20 mouse cellular contexts compared by ENCODE assay signal in the genomic region with DNA sequence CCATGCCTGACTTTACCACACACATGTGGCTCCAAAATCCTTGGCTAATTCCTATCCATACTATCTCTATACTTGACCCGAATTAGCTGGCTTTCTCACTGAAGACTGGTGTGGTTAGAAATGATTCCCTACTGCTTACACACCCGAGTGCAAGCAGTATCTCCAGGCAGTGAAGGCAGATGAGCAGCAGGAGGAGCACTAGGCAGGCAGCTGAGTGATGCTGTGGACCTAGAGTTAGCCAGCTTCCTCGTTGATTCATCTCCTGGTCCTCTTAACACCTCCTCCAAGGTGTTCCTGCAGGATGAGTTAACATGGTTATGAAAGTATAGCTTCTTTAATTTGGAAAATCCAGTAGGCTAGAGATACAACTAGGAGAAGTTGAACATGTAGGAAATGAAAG.
DNase-seq lines count a peak whose midpoint lies in the region; ATAC-seq and TF ChIP-seq lines count a peak whose summit lies in the region.
"Had no signal": no experiment of that assay in that cellular context is flagged by ENCODE, and none has a peak within 500 bp of the region (broad histone marks: within the 10 kb centered on the region; RNA-seq: fewer than 3 reads in every experiment).

No protein-coding gene starts in this region.

- H3K27me3 ChIP-seq in CH12.LX (replicated peaks): no peaks in the 10 kb centered on the region
- no peaks in the 10 kb centered on the region for H3K27me3 ChIP-seq in MEL (ENCODE audit: control insufficient read depth in 1 of 2, insufficient read depth in 2 of 2, low read length in 2 of 2)
- H3K27me3 ChIP-seq: forebrain, embryonic 13.5 days; heart, embryonic 15.5 days had no signal

- no peak overlapping the region for H3K4me2 ChIP-seq in CH12.LX (ENCODE audit: insufficient read depth, low read depth, poor library complexity, severe bottlenecking)
- H3K4me2 ChIP-seq: forebrain, embryonic 13.5 days; heart, embryonic 11.5 days; heart, embryonic 15.5 days; hindbrain, embryonic 14.5 days had no signal

- H3K4me1 ChIP-seq in CH12.LX (ENCODE audit: control insufficient read depth in 1 of 2, insufficient read depth in 2 of 2): peaks cover 0 to 2% of the 10 kb centered on the region in 2 experiments; a peak in 1 of 4 replicates
- H3K4me1 ChIP-seq in MEL (ENCODE audit: control insufficient read depth in 1 of 2, insufficient read depth in 2 of 2, low read length in 2 of 2): peaks cover 0 to 4% of the 10 kb centered on the region in 2 experiments; a peak in 2 of 4 replicates
- H3K4me1 ChIP-seq: embryonic facial prominence, embryonic 10.5 days; forebrain, embryonic 13.5 days; heart, embryonic 15.5 days; hindbrain, embryonic 10.5 days had no signal

- H3K9ac ChIP-seq in CH12.LX (ENCODE audit: insufficient read depth, low read depth) (no peak overlapping the region), MEL (ENCODE audit: control insufficient read depth, low read depth, low read length, poor library complexity, severe bottlenecking) (no peak overlapping the region)
- H3K9ac ChIP-seq: forebrain, embryonic 13.5 days; forebrain, postnatal 0 days; heart, embryonic 15.5 days; hindbrain, embryonic 14.5 days had no signal

- no peak overlapping the region for H3K27ac ChIP-seq in left cerebral cortex, adult 2 months
- H3K27ac ChIP-seq in CH12.LX (ENCODE audit: insufficient read depth, low read depth) (no peak overlapping the region), MEL (ENCODE audit: control insufficient read depth, low read depth, low read length) (no peak overlapping the region)
- H3K27ac ChIP-seq: embryonic facial prominence, embryonic 10.5 days; forebrain, embryonic 13.5 days; heart, adult 2 months; heart, embryonic 15.5 days; hindbrain, embryonic 10.5 days; hindbrain, embryonic 14.5 days had no signal

- peak; percentile 23 for TF ChIP-seq CTCF in left cerebral cortex, adult 2 months (IDR thresholded peaks at IDR 0.05)
- TF ChIP-seq CTCF in CH12.LX (conservative IDR thresholded peaks at IDR 0.05 in 1 of 2, IDR thresholded peaks at IDR 0.05 in 1 of 2; ENCODE audit: low read depth in 2 of 2, low read length in 2 of 2) (peak in 1 of 2 experiments; percentile 72; a peak in 2 of 4 replicates), MEL (IDR thresholded peaks at IDR 0.05 in 2 of 3, conservative IDR thresholded peaks at IDR 0.05 in 1 of 3; ENCODE audit: control insufficient read depth in 1 of 3, insufficient read depth in 1 of 3, low read depth in 2 of 3, low read length in 3 of 3, poor library complexity in 1 of 3, severe bottlenecking in 1 of 3) (no peak; a peak in 1 of 6 replicates)

- H3K79me2 ChIP-seq in CH12.LX (replicated peaks; ENCODE audit: control insufficient read depth, extremely low read depth, insufficient read depth, poor library complexity, severe bottlenecking) (no peaks in the 10 kb centered on the region), MEL (ENCODE audit: control insufficient read depth, insufficient read depth, low read length, poor library complexity) (no peaks in the 10 kb centered on the region)

- in situ Hi-C loops in CH12.LX (cut with MboI; ENCODE audit: low pct_ligation_motif_present, low pct_unique_long_range_greater_than_20kb, low sequenced_read_pairs): no loop called here

- no peaks in the 10 kb centered on the region for H3K36me3 ChIP-seq in CH12.LX (replicated peaks in 1 of 2; ENCODE audit: control insufficient read depth in 1 of 2, insufficient read depth in 1 of 2, low read length in 1 of 2)
- H3K36me3 ChIP-seq in MEL (ENCODE audit: control insufficient read depth in 1 of 2, insufficient read depth in 2 of 2, low read length in 2 of 2): no peaks in the 10 kb centered on the region; a peak in 1 of 4 replicates

- TF ChIP-seq EP300 in CH12.LX (IDR thresholded peaks at IDR 0.05; ENCODE audit: low read length) (no peak), MEL (IDR thresholded peaks at IDR 0.05; ENCODE audit: low read depth in 1 of 2, low read length in 2 of 2) (no peak)

- intact Hi-C loops in left cerebral cortex, adult 2 months (cut with DNase I): no loop called here

- dilution Hi-C loops in CH12.LX (cut with MboI; ENCODE audit: extremely low pct_ligation_motif_present, extremely low pct_unique_long_range_greater_than_20kb, low sequenced_read_pairs): no loop called here

- TF ChIP-seq POLR2A in CH12.LX (IDR thresholded peaks at IDR 0.05; ENCODE audit: low read depth, low read length): no peak
- no peak for TF ChIP-seq POLR2A in MEL (IDR thresholded peaks at IDR 0.05; ENCODE audit: control insufficient read depth in 1 of 2, insufficient read depth in 1 of 2, low read depth in 1 of 2, low read length in 2 of 2, poor library complexity in 1 of 2)

- 0 out of 2 replicates have a peak, but pooled peaks have one; percentile 34 for ATAC-seq in megakaryocyte progenitor cell, adult 5-6 weeks (replicated peaks; ENCODE audit: poor library complexity)
- ATAC-seq: forebrain, embryonic 13.5 days; forebrain, postnatal 0 days had no signal

- no peak overlapping the region for H3K4me3 ChIP-seq in left cerebral cortex, adult 2 months
- H3K4me3 ChIP-seq in CH12.LX (replicated peaks in 1 of 3; ENCODE audit: low read depth in 2 of 3, low read length in 2 of 3, poor library complexity in 1 of 3) (no peak overlapping the region), MEL (ENCODE audit: control insufficient read depth in 1 of 2, insufficient read depth in 1 of 2, low read depth in 2 of 2, low read length in 2 of 2) (no peak overlapping the region)
- H3K4me3 ChIP-seq: embryonic facial prominence, embryonic 10.5 days; forebrain, embryonic 13.5 days; heart, adult 2 months; heart, embryonic 15.5 days; hindbrain, embryonic 10.5 days had no signal

- TF ChIP-seq RAD21 in CH12.LX (IDR thresholded peaks at IDR 0.05; ENCODE audit: low read depth, low read length) (peak; percentile 54), MEL (IDR thresholded peaks at IDR 0.05; ENCODE audit: low read depth, low read length) (no peak)

- H3K9me3 ChIP-seq in CH12.LX (replicated peaks; ENCODE audit: low read length) (no peaks in the 10 kb centered on the region), MEL (replicated peaks; ENCODE audit: insufficient read depth, low read length) (no peaks in the 10 kb centered on the region)
- H3K9me3 ChIP-seq: embryonic facial prominence, embryonic 10.5 days; forebrain, embryonic 13.5 days; G1E; heart, embryonic 15.5 days; hindbrain, embryonic 10.5 days had no signal

- DNase-seq in left cerebral cortex, adult 2 months (ENCODE audit: extremely low spot score in 1 of 2, low spot score in 2 of 2): no peak
- DNase-seq in left cerebral cortex, adult 8-10 months (ENCODE audit: low spot score in 2 of 2): no peak
- DNase-seq in CH12.LX (ENCODE audit: extremely low read depth) (no peak), MEL (ENCODE audit: low read depth, low spot score) (no peak)
- no peak for DNase-seq in lung, postnatal 14 days
- DNase-seq in urinary bladder, postnatal 10 days (ENCODE audit: low spot score): no peak
- DNase-seq: adrenal gland, postnatal 10 days; cerebellum, adult 18-20 months; cerebellum, adult 9-11 months; cerebellum, postnatal 36 days; forebrain, postnatal 0 days; heart, adult 2 months had no signal

TF ChIP-seq in CH12.LX, 34 proteins besides CTCF, POLR2A, EP300 and RAD21:
- TF ChIP-seq MAZ (IDR thresholded peaks at IDR 0.05; ENCODE audit: low read depth, low read length) (no peak), ZC3H11A (IDR thresholded peaks at IDR 0.05; ENCODE audit: low read depth, low read length) (peak; percentile 16; the same call in 1 of the 2 replicates), JUND (conservative IDR thresholded peaks at IDR 0.05; ENCODE audit: low read depth, low read length) (no peak), ELF1 (IDR thresholded peaks at IDR 0.05; ENCODE audit: low read depth, low read length) (peak; percentile 22; the same call in 1 of the 2 replicates), SMC3 (IDR thresholded peaks at IDR 0.05; ENCODE audit: low read depth, low read length) (peak; percentile 78), PAX5 (IDR thresholded peaks at IDR 0.05; ENCODE audit: low read length) (no peak)
TF ChIP-seq in CH12.LX: peak in this region for 3.

TF ChIP-seq in MEL, 35 proteins besides CTCF, POLR2A, EP300 and RAD21:
- no peak for TF ChIP-seq ZMIZ1 (IDR thresholded peaks at IDR 0.05; ENCODE audit: low read depth, low read length)
- TF ChIP-seq SMC3 (IDR thresholded peaks at IDR 0.05; ENCODE audit: low read depth, low read length): 0 out of 2 replicates have a peak, but pooled peaks have one; percentile 13
